Mouse (Mus musculus) adrenal gland, postnatal 4 days (tissue): ENCODE measurements around the gene Angptl4. TPM values are rescaled to one million over a fixed set of nuclear protein-coding genes. Genes with fewer than 3 reads are reported as not detected.

Experiments used
- DNase-seq, 2 experiments: peaks; one replicate each; pipeline ENCODE4 v3.0.0; 2021 to 2022; ENCODE audit warnings: low spot score in 2 of 2, mixed read lengths in 2 of 2
- total RNA-seq, 2 experiments: library from RNA; stranded (reverse); gene quantifications; 2 replicates each; pipeline ENCODE4 v1.2.3; 2021

The Angptl4 gene
- total RNA-seq, 2 experiments from 2014 or later: 43.9 to 68.2 TPM

DNA sequence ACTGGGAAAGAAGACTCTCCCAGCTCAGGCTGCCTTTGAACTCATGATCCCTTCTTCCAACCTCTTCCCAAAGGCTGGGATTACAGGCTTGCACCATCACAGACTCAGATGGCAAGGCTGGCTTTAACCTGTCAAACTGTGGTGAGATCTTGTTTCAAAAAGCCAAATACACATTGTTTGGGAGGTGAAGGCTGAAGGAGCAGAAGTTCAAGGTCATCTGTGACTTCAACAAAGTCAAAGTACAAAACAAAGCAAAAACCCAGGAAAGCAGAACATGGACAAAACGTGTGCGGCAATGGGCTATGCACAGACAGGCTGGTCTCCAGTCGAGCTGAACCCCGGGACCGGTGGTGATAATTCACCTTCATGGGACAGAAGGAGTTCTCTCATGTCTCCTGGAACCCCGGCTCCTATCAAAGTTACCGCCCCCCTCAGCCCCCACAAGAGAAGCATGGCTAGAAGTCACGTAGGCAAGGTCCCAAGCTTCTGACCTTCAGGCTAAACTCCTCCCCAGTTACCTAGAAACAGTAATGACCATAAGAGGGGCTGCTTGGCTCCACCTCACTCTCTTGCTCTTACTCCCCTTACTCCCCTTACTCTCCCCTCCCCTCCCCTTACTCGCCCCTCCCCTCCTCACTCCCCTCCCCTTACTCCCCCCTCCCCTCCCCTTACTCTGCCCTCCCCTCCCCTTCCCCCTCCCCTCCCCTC lies 25.7 kb upstream of the Angptl4 start:
- DNase-seq: no peak

DNA sequence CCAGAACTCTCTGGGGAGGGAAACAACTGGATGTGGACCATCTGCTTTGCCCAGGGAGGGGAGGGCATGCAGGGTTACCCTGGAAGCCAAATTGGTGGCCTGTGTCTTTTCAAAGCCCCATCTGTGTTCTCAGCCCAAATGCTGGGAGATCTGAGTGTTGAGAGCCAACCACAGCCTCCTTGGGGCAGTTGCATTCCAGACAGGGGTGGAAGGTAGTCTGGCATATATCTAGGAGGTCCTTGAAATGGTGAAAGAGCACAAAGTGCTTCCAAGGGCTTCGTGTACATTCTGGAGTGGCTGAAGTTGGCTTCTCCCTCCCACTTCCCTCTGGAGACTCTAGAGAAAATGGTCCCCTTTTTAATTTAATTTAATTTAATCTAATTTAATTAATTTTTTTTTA lies 23.1 kb upstream of the Angptl4 start:
- no peak for DNase-seq

DNA sequence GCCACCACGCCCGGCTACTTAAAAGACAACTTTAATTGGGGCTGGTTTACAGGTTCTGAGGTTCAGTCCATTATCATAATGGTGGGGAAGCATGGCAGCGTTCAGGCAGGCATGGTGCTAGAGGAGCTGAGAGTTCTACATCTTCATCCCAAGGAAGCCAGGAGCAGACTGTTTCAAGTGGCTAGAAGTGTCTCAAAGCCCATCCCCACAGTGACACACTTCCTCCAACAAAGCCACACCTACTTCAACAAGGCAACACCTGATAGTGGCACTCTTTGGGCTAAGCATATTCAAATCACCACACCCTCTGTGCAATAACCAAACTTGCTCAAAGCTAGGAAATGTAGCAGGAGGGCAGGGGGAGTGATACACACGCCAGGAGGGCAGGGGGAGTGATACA lies 22.6 kb upstream of the Angptl4 start:
- no peak for DNase-seq

DNA sequence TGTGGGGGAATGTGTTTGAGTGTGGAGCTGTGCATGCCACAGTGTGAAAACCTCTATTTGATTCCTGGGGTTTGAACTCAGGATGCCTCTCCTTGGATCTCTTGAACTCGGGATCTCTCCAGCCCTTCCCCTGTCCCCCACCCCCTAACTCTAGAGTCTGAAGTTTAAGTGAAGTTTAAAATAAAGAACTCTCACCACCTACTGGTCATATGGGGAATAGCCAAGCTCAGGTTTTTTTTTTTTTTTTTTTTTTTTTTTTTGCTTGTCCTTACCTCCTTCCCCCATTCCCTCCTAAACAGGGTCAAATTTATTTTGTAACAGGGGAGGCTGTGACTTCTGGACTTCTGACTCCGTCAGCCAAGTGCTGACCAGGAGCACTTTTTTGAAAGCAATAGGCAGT lies 20.6 kb upstream of the Angptl4 start:
- no peak for DNase-seq

DNA sequence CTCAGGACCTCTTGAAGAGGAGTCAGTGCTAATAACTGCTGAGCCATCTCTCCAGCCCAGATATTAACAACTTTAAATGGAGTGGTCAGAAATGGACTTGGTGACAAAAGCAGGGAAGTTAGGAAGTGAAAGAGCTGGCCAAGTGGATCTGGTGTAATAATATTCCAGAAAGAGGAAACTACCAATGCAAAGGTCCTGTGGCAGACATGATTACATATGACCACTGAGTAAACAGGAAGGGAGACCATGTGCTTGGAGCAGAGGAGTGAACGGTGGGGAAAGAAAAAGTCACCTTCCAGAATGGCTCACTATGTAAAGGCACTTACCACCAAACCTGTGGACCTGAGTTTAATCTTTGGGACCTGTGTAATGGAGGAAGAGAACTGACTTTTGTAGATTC lies 17.6 kb upstream of the Angptl4 start:
- no peak for DNase-seq

DNA sequence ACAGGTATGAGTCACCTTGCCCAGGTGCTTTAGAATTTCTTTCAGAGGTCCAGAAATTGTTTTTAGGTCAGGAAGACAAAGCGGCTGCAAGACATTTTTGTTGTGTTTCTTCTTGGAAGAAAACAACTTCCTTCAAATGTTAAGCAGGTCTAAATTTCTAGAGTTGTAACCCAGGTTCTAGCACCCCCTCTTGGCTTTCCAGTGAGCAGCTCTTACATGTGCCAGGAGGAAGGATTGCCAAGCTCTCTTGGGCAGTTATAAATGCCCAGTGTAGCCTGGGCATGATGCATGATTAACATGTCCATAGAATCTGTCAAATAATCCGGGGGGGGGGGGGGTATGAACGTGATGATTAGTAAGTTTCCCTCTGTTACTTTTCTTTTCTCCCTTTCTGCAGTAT lies 16.7 kb upstream of the Angptl4 start:
- no peak for DNase-seq

DNA sequence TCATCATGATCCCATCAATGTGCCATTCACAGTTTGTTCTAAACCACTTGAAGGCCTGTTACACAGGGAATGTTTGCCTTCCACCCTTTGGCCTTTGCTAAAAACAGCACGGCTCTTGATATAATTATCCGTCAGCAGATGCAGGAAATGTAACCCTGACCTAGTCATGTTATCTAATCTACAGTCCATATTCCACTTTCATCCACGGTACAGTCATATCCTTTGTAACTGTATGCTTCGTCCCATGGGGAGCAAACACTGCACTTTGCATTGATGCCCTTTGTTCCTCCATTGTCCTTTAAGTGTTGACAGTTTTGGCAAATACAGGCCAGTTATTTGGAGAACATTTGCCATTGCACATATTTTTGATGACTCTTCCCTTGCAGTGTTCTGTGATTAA lies 7.1 kb upstream of the Angptl4 start:
- no peak for DNase-seq

DNA sequence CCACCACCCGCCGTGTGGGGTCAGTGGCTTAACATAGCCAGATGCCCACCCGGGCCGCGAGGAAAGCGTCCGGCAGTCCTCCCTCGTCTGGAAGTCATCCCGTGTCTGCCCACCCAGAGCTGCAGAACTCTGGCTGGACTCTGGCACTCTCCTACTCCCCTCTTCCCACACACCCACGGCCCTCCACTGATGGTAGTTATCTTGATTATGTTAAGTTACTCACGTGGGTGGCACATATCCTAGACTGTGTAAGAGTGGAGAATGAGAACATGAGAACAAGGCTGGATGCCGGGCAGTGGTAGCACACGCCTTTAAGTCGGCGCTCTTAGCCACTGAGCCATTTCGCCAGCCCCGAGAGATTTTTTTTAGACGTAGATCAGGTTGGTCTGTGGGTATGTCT lies 4.7 kb upstream of the Angptl4 start:
- DNase-seq: no peak

DNA sequence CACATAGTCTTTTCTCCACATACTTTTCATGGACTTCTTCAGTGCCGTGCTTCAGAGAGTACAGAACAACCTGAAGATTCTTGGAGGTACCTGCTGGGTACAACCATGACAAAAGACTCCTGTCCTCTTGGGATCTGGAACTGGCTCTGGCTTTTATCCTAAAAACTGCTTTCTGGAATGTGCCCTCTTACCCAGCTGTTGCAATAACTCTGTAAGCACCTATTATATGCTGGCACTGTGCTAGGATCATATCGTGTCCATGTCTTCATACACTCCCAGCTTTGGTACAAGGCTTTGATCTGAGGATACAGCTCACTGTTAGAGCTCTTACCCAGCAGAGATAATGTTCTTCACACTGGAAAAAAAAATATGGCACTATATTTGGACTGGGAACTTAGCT lies 3.3 kb upstream of the Angptl4 start:
- DNase-seq: no peak

DNA sequence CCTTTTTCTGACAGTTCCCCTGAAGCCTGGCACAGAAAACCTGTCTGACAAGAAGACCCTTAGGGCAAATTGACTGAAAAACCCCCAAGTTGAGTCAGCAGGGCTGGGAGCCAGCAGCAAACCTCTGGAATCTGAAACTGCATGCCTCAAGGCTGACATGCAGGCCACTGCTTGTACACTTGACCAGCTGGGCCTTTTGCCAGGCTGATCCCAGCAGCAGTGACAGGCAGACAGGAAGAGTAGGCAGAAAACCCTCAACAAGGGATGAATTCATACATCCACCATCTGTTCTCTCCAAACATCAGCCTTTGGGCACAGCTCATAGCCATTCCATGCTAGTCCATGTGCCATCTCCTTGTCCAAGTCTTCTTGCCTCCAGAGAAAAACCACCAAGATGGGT lies 1.8 kb upstream of the Angptl4 start:
- DNase-seq: peak; percentile 33 to 68

DNA sequence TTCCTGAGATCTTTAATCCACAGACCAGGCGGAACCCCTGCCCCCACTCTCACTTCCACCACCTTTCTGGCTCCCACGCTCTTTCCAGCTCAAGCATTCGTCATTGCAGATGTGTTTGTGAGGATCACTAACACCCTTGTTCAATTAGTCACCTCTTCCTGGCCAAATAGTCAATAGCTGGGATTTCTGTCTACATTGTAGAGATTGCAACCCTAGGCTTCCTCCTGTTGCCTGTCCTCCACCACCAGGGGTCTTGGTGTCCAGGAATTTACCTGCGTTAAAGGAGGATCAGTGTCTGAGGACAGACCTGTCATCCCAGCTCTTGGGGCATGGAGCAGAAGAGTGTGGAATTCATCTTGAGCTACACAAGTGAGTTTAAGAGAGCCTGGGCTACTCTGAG lies 437 bp upstream of the Angptl4 start:
- DNase-seq: no peak

DNA sequence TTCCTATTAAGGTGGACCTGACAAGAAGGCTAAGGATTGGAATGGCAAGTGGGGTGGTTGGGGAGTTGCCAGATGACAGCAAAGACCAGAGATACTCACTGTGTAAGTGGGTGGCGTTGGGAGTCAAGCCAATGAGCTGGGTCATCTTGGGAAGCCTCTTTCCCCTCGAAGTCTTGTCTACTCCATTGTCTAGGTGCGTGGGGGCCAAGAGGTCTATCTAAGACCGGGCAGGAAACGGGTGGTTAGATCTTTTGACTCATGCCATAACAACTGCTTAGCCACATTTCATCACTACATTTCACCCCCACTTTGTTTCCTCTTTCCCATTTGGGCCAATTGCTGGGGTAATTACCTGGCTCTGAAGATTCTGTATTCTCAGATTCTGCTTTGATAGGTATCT lies 1.2 kb downstream of the Angptl4 start:
- peak in 1 of 2 experiments; percentile 9 for DNase-seq

DNA sequence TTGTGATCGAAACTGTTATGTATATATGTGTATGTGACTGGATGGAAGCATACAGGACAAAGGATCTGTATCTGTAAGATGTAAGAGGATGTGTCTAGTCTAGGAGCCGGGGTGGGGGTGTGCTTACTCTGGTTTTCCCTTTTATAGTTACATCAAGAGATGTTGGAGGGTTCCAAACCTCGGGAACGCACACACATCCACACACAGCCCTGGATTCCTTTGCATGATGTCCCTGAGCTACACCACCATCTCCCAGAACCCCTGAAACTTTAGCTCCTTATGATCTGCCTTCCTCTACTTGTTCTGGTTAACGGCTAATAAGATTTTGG lies 1.7 kb downstream of the Angptl4 start:
- no peak for DNase-seq

DNA sequence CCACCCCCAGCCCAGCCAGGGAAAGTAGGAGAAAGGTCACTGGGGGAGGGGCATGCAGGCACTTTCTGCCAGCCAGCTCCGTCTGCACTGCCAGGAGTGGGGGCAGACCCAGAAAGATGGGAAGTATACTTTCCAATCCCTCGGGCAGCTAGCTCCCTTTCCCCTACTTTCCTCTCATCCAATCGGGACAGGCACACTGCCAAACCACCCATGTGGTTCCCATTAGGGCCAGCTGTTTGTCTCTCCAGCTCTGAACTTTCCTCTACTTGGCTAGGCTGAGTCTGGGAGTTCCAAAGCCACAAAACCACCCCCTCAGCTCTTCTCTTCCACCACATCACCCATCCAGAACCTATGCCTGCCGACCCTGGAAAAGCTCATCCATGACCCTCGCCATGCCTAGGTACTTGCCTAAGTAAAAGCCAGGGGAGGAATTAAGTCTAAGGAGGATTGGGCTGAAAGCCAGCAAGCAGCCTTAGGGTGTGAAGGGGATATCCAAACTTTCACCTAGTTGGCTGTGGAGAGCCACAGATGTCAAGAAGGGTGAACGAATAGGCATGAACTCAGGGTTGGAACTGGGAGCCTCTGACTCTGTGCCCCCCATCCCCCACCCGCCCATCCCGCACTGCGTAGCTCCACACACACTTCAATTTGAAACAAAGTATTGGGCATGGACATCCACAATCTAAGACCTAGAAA lies 2.2 kb downstream of the Angptl4 start:
- DNase-seq: peak; percentile 52 to 80

DNA sequence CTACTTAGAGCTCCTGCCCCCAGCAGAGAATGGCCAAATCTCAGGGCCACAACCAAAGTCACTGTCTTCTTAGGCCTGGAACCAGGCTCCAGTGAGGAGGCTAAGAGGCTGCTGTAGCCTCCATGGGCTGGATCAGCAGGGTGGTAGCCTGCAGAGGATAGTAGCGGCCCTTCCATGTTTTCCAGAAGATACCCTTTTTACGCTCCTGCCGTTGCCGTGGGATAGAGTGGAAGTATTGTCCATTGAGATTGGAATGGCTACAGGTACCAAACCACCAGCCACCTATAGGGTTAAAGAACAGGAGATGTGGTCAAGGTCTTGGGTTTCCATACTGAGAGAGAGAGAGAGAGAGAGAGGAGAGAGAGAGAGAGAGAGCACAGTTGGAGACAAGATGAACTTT lies 6.3 kb downstream of the Angptl4 start:
- DNase-seq: no peak

DNA sequence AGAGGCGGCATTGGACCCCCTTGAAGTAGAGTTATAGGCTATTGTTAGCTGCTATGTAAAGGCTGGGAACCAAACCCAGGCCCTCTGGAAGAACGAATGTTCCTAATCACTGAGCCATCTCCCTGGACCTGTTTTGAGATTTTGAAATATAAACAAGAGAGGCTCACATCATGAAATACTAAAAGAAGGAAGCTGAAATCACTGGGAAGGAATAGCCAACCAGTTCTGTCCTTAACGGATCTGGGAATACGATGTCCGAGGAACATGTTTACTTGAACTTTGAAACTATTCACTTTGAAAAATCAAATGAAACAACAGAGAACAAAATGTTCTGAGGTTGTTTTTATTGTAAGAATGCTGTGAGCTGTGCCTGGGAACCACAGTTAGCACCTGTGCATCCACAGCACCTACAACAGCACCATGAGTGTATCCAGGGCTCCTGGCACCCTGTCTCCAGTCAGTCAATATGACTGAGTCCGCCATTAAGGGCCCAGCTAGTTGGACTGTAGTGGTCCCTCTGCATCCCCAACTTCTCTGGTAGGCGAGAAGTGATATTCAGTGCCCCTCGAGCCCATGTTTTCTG lies 7.0 kb downstream of the Angptl4 start:
- no peak for DNase-seq

DNA sequence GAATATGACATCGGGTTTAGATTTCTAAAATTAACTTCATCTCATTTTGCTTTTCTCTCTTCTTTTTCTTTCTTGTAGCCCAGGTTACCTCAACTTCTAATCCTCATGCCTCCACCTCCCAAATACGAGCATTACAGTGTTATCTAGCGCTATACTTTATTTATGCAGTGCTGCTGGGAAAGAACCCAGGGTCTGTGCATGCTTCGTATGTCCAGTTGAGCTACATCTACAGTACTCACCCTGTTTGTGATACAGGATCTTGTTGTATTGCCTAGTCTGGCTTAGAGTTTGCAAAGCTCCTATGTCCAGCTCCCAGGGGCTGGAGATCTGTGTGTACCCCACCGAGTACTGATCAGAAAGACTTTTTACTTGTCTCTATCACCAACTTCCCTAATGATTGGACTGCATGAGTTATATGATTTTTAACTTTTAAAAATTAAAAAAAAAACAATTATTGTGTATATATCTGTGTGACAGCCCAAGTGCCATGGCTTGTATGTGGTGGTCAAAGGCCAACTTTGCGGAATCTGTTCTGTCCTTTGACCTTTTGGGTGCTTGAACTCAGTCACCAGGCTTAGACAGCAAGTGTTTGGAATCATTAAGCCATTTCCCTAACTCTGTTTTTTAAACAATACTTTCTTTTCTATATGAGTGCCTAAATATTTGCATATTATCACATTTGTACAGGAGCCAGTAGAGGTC lies 7.6 kb downstream of the Angptl4 start:
- no peak for DNase-seq

DNA sequence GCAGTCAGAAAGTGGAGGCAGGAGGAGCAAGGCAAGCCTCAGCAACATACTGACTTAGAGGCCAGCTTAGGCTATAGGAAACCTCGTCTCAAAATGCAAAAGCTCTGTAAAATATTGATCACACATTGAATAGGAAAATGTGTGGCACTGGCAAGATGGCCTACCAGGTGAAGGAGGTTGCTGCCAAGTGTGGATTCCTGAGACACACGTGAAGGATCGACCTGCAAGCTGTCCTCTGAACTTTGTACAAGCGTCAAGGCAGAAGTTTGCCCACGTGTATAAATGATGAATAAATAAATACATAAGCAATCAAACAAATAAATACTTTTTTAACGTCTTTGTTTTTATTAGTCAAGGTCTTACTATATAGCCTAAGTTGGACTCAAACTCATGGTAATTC lies 8.2 kb downstream of the Angptl4 start:
- DNase-seq: no peak

DNA sequence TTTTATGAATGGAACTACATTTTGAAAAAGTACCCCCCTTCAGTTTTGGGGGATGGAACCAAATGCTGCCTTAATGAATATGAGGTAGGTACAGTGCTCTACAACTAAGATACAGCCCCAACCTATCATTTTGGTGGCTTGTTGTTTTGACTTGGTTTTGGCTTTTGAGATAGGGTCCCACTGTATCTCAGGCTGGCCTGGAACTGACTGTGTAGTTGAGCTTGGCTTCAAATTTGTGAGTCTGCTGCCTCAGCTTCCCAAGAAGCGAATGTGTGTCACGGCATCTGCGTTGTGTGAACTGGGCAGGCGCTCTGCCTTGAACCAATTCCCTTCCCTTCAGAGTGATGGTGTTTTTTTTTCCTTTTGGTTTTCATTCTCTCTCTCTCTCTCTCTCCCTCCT lies 10.0 kb downstream of the Angptl4 start:
- no peak for DNase-seq

DNA sequence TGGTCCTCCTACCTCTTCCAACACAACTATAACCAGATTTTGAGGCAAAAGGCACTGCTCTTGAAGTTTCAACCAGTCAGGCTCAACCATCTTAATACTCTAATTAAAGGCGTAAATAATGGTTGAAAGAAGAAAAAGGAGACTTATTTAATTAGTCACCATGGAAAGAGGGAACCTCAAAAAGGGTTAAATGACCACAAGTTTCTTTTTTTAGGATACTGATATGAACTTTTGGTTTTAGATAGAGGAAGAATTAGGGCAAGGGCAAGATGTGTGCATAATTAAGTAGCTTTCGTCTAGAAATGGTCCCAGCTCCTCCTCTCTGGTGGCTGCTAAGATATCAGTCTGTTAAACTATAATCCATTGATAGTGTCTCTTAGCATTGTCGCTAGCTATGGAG lies 15.2 kb downstream of the Angptl4 start:
- DNase-seq: no peak

DNA sequence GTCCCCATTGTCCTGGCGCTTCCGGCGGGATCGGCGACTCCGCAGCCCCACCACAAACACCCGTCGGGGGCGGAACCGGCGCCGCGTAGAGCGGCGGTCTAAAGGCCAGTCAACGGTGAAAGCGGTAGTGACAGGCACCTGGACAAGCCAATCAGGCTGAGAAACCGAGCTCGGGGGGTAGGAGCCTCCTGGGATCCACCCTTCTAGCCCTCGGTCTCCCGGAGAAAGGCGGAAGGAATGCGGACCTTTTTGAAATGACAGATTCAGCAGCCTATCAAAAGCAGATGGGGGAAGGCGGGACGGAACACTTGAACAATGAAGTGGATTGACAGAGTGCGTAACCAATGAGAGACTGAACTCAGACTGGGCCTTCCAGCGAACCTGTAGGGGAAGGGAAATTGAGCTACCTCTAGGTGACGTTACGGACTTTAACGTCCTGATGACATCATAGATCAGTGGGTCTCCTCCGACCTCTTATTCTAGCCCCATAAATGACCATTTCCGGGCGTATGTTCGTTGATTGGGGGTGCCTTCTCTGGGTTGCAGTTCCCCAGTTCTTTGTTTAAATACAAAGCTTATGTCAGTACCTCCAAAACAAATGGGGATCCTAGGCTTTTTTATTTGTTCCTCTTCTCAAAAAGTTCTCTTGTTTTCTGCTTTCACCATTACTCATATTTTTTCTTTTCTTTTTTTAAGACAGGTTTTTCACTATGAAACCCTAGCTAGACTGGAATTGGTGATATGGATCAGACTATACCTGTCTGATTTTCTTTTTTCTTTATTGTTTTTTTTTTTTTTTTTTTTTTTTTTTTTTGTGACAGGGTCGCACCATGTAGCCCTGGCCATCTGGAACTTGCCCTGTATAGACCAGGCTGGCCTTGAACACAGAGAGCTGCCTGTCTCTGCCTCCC lies 21.1 kb downstream of the Angptl4 start, which contains the start of gene Rab11b:
Rab11b (minus strand) TSS at position 276 of the 911 bp plus-strand sequence.
- DNase-seq: peak; percentile 92 to 98
